Mouse (Mus musculus) ovary, adult 2 months (tissue): ENCODE measurements around the gene 4930407I10Rik. TPM values are rescaled to one million over a fixed set of nuclear protein-coding genes. Genes with fewer than 3 reads are reported as not detected.

ENCODE experiments used
- polyA plus RNA-seq: library from polyadenylated mRNA; depleted of rRNA; stranded (reverse); fragments of >200 nt; gene quantifications from 2 replicates; pipeline ENCODE4 v1.2.3, GENCODE M21; 2012; rRNA removed

The 4930407I10Rik gene
- polyA plus RNA-seq, result not detected in 2 replicates

DNA sequence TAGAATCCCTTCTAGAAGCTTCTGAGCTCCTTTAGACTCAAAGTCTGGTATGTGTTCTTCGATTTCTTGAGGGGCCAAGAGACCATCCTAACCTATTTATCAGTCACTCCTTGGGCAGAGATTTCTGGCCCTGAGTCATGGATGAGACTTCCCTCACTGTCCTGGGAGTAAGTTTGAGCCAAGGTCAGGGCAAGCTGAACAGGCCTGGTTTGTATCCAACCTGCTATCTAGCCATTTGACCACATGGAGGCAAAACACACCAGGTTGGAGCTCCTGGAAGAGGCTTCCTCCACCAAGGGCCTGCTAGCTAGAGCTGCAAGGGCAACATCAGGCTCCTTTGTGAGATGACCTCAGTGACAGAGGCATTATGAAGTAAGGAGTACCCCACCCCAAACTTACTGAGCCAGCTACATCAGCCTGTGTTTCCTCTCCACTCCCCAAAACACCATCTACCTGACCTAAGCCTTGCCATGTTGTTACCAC is at the start of gene 4930407I10Rik:
Gene 4930407I10Rik, plus strand, starts transcription at position 433 of the 483 bp plus-strand sequence.

GRCm38 (mm10) chr15:82033762-82034161 is 25.2 kb upstream of the 4930407I10Rik start, which contains the start of gene Desi1:
Desi1 (minus strand) TSS chr15:82033862.

GRCm38 (mm10) chr15:82047080-82047883 is 11.7 kb upstream of the 4930407I10Rik start, which contains the start of gene Snu13:
Snu13 (minus strand) TSS chr15:82047598.

GRCm38 (mm10) chr15:82069898-82070297 is 10.9 kb downstream of the 4930407I10Rik start, which contains the start of gene Mei1:
Mei1 (plus strand) TSS chr15:82069996.

Other genes with a start within 250 kb of the 4930407I10Rik start
- 26.7 and 32.4 TPM in 2 replicates for gene Tob2, start 200.4 kb upstream of the 4930407I10Rik start, polyA plus RNA-seq
- gene Phf5a, start 187.2 kb upstream of the 4930407I10Rik start, polyA plus RNA-seq, result 42.5 and 42.6 TPM in 2 replicates
- gene Aco2, start 186.8 kb upstream of the 4930407I10Rik start, polyA plus RNA-seq, result 206 and 228 TPM in 2 replicates
- gene Polr3h, start 132.9 kb upstream of the 4930407I10Rik start, polyA plus RNA-seq, result 21.0 and 21.5 TPM in 2 replicates
- 50.8 and 58.3 TPM in 2 replicates for gene Csdc2, start 122.4 kb upstream of the 4930407I10Rik start, polyA plus RNA-seq
- 99.8 and 100 TPM in 2 replicates for gene Pmm1, start 98.2 kb upstream of the 4930407I10Rik start, polyA plus RNA-seq
- 0.18 TPM in 1 of 2 replicates, not detected in the other for gene 1700029P11Rik, start 78.6 kb upstream of the 4930407I10Rik start, polyA plus RNA-seq
- 17.3 and 19.2 TPM in 2 replicates for gene Xrcc6, start 71.3 kb upstream of the 4930407I10Rik start, polyA plus RNA-seq
- 30.1 and 30.3 TPM in 2 replicates for gene Desi1, start 25.3 kb upstream of the 4930407I10Rik start, polyA plus RNA-seq
- gene Snu13, start 11.6 kb upstream of the 4930407I10Rik start, polyA plus RNA-seq, result 67.2 and 91.8 TPM in 2 replicates
- gene Mei1, start 10.8 kb downstream of the 4930407I10Rik start, polyA plus RNA-seq, result not detected in 2 replicates
- gene Ccdc134, start 68.8 kb downstream of the 4930407I10Rik start, polyA plus RNA-seq, result 11.3 and 13.1 TPM in 2 replicates
- gene Srebf2, start 88.0 kb downstream of the 4930407I10Rik start, polyA plus RNA-seq, result 200 and 245 TPM in 2 replicates
- gene Shisa8, start 153.7 kb downstream of the 4930407I10Rik start, polyA plus RNA-seq, result 22.3 and 47.9 TPM in 2 replicates
- 0.60 and 1.7 TPM in 2 replicates for gene Tnfrsf13c, start 165.2 kb downstream of the 4930407I10Rik start, polyA plus RNA-seq
- gene Cenpm, start 185.6 kb downstream of the 4930407I10Rik start, polyA plus RNA-seq, result 32.5 and 34.3 TPM in 2 replicates
- gene 1500009C09Rik, start 193.2 kb downstream of the 4930407I10Rik start, polyA plus RNA-seq, result 0.14 and 0.42 TPM in 2 replicates
- 1.1 and 1.9 TPM in 2 replicates for gene Sept3, start 215.7 kb downstream of the 4930407I10Rik start, polyA plus RNA-seq
- gene Wbp2nl, start 239.8 kb downstream of the 4930407I10Rik start, polyA plus RNA-seq, result 0.18 and 0.24 TPM in 2 replicates